Mouse (Mus musculus) forebrain, embryonic 13.5 days (tissue): Measurements from ENCODE around the gene Homer1. TPM values are rescaled to one million over a fixed set of nuclear protein-coding genes. Genes with fewer than 3 reads are reported as not detected.

Experiments
- ATAC-seq: fragments of 200-750 bp; cut with Nextera tagmentation; 2 replicates; pipeline ENCODE4 v1.8.0; 2017
- H3K27ac ChIP-seq: fragments of 300-500 bp; sonication (generic); 2 replicates; pipeline ENCODE4 v1.5.1; 2015; ENCODE audit warnings: inconsistent platforms, mild to moderate bottlenecking, moderate library complexity
- H3K27me3 ChIP-seq: fragments of 300-500 bp; sonication (generic); 2 replicates; pipeline ENCODE4 v1.6.1; 2015; ENCODE audit warnings: mild to moderate bottlenecking, inconsistent platforms
- H3K36me3 ChIP-seq: fragments of 300-500 bp; sonication (generic); 2 replicates; pipeline ENCODE4 v1.6.1; 2015; ENCODE audit warnings: mild to moderate bottlenecking, inconsistent platforms; ENCODE audit not compliant: poor library complexity, severe bottlenecking
- H3K4me1 ChIP-seq: fragments of 300-500 bp; sonication (generic); 2 replicates; pipeline ENCODE4 v1.6.1; 2015; ENCODE audit warnings: inconsistent platforms
- H3K4me2 ChIP-seq: fragments of 300-500 bp; sonication (generic); 2 replicates; pipeline ENCODE4 v1.6.1; 2015; ENCODE audit warnings: inconsistent platforms, mild to moderate bottlenecking, moderate library complexity
- H3K4me3 ChIP-seq: fragments of 300-500 bp; sonication (generic); 2 replicates; pipeline ENCODE4 v1.5.1; 2015; ENCODE audit warnings: mild to moderate bottlenecking, inconsistent platforms
- H3K9ac ChIP-seq: fragments of 300-500 bp; sonication (generic); 2 replicates; pipeline ENCODE4 v1.6.1; 2015; ENCODE audit warnings: mild to moderate bottlenecking, inconsistent platforms
- H3K9me3 ChIP-seq: fragments of 300-500 bp; sonication (generic); replicated peaks from 2 replicates; pipeline ENCODE4 v1.6.1; 2016; ENCODE audit warnings: inconsistent platforms
- WGBS: fragments of 180-500 bp; shearing (Covaris S2); methylation state at CpG from one replicate; pipeline ENCODE4 v1.1.7; 2015; 5-methylcytosine and 5-hydroxymethylcytosine counted together
- polyA plus RNA-seq: library from polyadenylated mRNA; unstranded; fragments of >200 nt; fragmentation: Nextera tagmentation; extraction: Ambion mirVana; gene quantifications from 2 replicates; pipeline ENCODE4 v1.2.1, GENCODE M21; 2015

The Homer1 gene
- polyA plus RNA-seq, 1 experiment from 2014 or later, result 9.9 TPM

DNA sequence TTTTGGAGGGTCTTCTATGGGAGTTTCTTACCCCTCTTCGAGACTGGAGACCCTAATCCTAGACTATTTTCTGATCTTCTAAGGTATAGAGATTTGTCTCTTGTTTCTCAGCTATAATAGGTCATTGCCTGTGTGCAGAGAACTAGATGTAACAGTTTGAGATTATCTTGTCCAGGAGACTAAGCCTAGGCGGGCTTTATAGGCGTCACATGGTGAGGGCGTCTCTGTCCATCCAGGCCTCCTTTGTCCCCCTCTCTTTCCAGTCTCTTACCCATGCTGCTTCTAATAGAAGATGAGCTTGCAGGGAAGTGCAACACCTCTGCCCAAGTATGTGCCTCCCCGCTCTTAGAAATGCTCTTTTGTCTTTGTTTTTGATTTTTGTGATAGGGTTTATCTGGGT lies 83.7 kb downstream of the Homer1 start:
- no peak overlapping the region for H3K27ac ChIP-seq
- H3K36me3 ChIP-seq, result no peaks in the 10 kb centered on the region
- H3K4me3 ChIP-seq, result no peak overlapping the region
- no peaks in the 10 kb centered on the region for H3K4me1 ChIP-seq
- ATAC-seq, result no peak
- no peaks in the 10 kb centered on the region for H3K9me3 ChIP-seq
- H3K9ac ChIP-seq, result no peak overlapping the region
- 89% methylated on average over 5 of the region's 5 CpGs for WGBS
- H3K27me3 ChIP-seq, result no peaks in the 10 kb centered on the region
- no peak overlapping the region for H3K4me2 ChIP-seq

- Histone ChIP-seq H3K4me1 (no peaks in the 10 kb centered on the region), H3K9ac (no peak overlapping the region), H3K4me2 (no peak overlapping the region), H3K27me3 (no peaks in the 10 kb centered on the region), H3K36me3 (no peaks in the 10 kb centered on the region), H3K9me3 (no peaks in the 10 kb centered on the region), H3K4me3 (no peak overlapping the region), H3K27ac (no peak overlapping the region)
- no peak for ATAC-seq
- WGBS, result 95% methylated on average over 2 of the region's 2 CpGs
These were observed 84.2 kb downstream of the Homer1 start for GRCm38 (mm10) chr13:93383620-93384019.

- Histone ChIP-seq H3K36me3 (no peaks in the 10 kb centered on the region), H3K27me3 (no peaks in the 10 kb centered on the region), H3K27ac (no peak overlapping the region), H3K4me1 (no peaks in the 10 kb centered on the region), H3K4me3 (no peak overlapping the region), H3K9ac (no peak overlapping the region), H3K4me2 (no peak overlapping the region), H3K9me3 (no peaks in the 10 kb centered on the region)
- ATAC-seq, result no peak
- WGBS, result 89% methylated on average over 1 of the region's 1 CpGs
These were observed 85.0 kb downstream of the Homer1 start for GRCm38 (mm10) chr13:93384481-93384880.

GRCm38 (mm10) chr13:93385147-93385546 lies 85.7 kb downstream of the Homer1 start:
- no peaks in the 10 kb centered on the region for H3K36me3 ChIP-seq
- H3K27ac ChIP-seq, result no peak overlapping the region
- H3K9me3 ChIP-seq, result no peaks in the 10 kb centered on the region
- H3K9ac ChIP-seq, result no peak overlapping the region
- WGBS, result 87% methylated on average over 1 of the region's 1 CpGs
- H3K4me1 ChIP-seq, result no peaks in the 10 kb centered on the region
- H3K4me2 ChIP-seq, result no peak overlapping the region
- no peaks in the 10 kb centered on the region for H3K27me3 ChIP-seq
- ATAC-seq, result no peak
- no peak overlapping the region for H3K4me3 ChIP-seq

- H3K27ac ChIP-seq, result no peak overlapping the region
- no peak for ATAC-seq
- WGBS, result 74% methylated on average over 5 of the region's 5 CpGs
- no peaks in the 10 kb centered on the region for H3K27me3 ChIP-seq
- H3K9ac ChIP-seq, result no peak overlapping the region
- H3K4me1 ChIP-seq, result no peaks in the 10 kb centered on the region
- H3K36me3 ChIP-seq, result peaks cover 4% of the 10 kb centered on the region; the same call in 1 of the 2 replicates
- H3K9me3 ChIP-seq, result no peaks in the 10 kb centered on the region
- no peak overlapping the region for H3K4me2 ChIP-seq
- no peak overlapping the region for H3K4me3 ChIP-seq
These were observed 88.0 kb downstream of the Homer1 start for GRCm38 (mm10) chr13:93387440-93387839.

DNA sequence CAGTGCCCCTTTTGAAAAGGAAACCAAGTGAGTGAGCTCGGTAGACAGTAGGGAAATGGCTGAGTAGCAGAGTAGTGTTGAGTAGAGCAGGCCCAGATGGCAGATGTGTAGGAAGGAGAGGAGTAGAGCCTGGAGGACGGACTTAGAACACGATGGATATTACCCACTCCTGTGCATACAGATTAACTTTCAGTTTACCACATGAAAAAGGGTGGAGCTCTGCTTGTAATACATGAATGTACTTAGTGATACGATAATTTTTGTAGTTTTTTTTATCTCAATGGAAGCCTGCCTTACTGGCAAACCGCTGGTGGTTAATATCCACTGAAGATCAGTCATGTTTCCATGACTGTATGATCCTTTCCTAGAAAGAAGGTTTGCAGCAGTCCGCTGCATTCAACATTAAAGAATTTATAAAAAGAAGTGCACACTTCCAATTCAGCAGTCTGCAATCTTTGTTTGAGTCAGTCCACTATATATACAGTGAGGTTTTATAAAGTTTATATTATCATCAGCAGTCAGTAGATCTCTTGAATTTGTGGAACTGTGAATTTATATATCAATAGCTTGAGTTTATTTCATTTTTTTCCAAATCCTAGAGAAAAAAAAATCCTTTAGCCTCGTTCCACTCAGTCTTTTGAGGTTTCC lies 89.3 kb downstream of the Homer1 start:
- Histone ChIP-seq H3K27ac (no peak overlapping the region), H3K4me3 (no peak overlapping the region), H3K4me1 (no peaks in the 10 kb centered on the region), H3K9ac (no peak overlapping the region), H3K4me2 (no peak overlapping the region), H3K36me3 (peaks cover 7% of the 10 kb centered on the region), H3K9me3 (no peaks in the 10 kb centered on the region), H3K27me3 (no peaks in the 10 kb centered on the region)
- ATAC-seq, result no peak
- 76% methylated on average over 7 of the region's 7 CpGs for WGBS

DNA sequence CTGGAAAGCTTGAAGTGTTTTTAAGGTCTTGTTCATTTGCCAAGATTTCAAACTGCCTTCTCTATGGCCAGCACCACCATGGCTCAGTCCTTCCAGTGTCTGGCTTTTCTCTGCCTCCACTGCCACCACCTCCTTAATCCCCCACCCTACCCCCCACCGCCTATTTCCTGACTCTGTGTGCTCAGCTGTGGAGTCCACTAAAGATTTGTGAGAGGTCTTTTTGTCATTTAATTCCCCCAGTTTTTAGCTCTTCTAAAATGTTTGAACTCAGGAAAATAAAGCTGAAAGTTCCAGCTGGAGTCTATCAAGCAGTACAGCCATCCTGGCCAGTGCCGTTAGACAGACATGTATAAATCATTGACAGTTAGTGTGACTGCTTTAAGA lies 89.8 kb downstream of the Homer1 start:
- Histone ChIP-seq H3K4me2 (no peak overlapping the region), H3K9ac (no peak overlapping the region), H3K4me3 (no peak overlapping the region), H3K27me3 (no peaks in the 10 kb centered on the region), H3K27ac (no peak overlapping the region), H3K9me3 (no peaks in the 10 kb centered on the region), H3K4me1 (no peaks in the 10 kb centered on the region), H3K36me3 (peaks cover 12% of the 10 kb centered on the region)
- WGBS, result 52% methylated on average over 2 of the region's 2 CpGs
- ATAC-seq, result no peak

DNA sequence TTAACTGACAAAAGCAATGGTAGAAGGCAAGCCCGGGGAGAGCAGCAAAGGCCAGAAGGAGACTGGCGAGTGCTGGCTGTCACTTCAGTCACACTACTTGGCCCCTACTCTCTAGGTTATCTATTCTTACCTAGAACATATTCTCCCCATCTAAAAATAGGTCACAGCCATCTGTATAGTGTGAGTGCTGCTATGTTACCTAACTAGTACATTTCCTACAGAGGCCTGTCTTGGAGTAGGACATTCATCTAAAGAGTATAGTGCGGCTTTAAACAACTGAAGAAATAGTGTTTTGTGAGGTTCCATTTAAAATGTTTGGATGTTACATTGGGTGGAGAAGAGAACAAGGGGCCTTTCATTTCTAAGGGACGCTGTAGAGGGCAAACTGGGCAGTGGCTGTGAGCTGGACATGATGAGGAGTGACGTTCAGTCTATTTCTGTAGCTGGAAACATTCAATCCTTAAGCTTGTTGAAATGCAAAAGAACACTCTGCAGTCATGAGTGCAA lies 100.3 kb downstream of the Homer1 start:
- no peaks in the 10 kb centered on the region for H3K27me3 ChIP-seq
- WGBS, result 90% methylated on average over 5 of the region's 5 CpGs
- no peak for ATAC-seq
- H3K27ac ChIP-seq, result no peak overlapping the region
- H3K36me3 ChIP-seq, result peaks cover 35% of the 10 kb centered on the region
- no peaks in the 10 kb centered on the region for H3K9me3 ChIP-seq
- H3K4me3 ChIP-seq, result no peak overlapping the region
- H3K9ac ChIP-seq, result no peak overlapping the region
- H3K4me2 ChIP-seq, result no peak overlapping the region
- no peaks in the 10 kb centered on the region for H3K4me1 ChIP-seq

- no peak overlapping the region for H3K9ac ChIP-seq
- H3K36me3 ChIP-seq, result peaks cover 24% of the 10 kb centered on the region
- no peaks in the 10 kb centered on the region for H3K4me1 ChIP-seq
- no peak overlapping the region for H3K27ac ChIP-seq
- WGBS, result 94% methylated on average over 7 of the region's 7 CpGs
- no peaks in the 10 kb centered on the region for H3K27me3 ChIP-seq
- no peaks in the 10 kb centered on the region for H3K9me3 ChIP-seq
- no peak overlapping the region for H3K4me3 ChIP-seq
- ATAC-seq, result no peak
- H3K4me2 ChIP-seq, result no peak overlapping the region
These were observed 102.5 kb downstream of the Homer1 start for GRCm38 (mm10) chr13:93401947-93402346.

DNA sequence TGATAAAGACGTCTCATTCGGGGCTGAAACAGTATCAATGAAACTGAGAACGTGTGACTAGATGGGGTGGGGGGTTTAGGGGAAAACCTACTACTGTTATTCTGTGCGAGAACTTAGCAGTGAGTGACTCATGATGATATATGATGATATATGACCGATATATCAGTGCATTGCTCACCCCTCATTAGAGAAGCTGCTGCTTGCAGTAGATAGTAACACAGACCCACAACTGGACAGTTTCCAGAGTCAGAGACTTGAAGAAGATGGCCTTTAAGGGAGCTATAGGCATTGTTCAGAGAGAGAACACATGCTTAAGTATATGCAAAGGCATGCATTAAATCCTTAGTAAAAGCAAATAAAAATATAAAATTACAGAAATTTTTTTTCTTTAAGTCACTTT lies 107.4 kb downstream of the Homer1 start:
- H3K9me3 ChIP-seq, result no peaks in the 10 kb centered on the region
- no peak overlapping the region for H3K27ac ChIP-seq
- H3K36me3 ChIP-seq, result peaks cover 10% of the 10 kb centered on the region
- ATAC-seq, result no peak
- no peak overlapping the region for H3K4me2 ChIP-seq
- WGBS, result 90% methylated on average over 5 of the region's 5 CpGs
- no peak overlapping the region for H3K4me3 ChIP-seq
- H3K27me3 ChIP-seq, result no peaks in the 10 kb centered on the region
- no peaks in the 10 kb centered on the region for H3K4me1 ChIP-seq
- H3K9ac ChIP-seq, result no peak overlapping the region

GRCm38 (mm10) chr13:93410343-93410742 lies 110.9 kb downstream of the Homer1 start:
- ATAC-seq, result no peak
- Histone ChIP-seq H3K4me2 (no peak overlapping the region), H3K27me3 (no peaks in the 10 kb centered on the region), H3K9ac (no peak overlapping the region), H3K4me1 (no peaks in the 10 kb centered on the region), H3K27ac (no peak overlapping the region), H3K9me3 (no peaks in the 10 kb centered on the region), H3K36me3 (peaks cover 4% of the 10 kb centered on the region; the same call in 1 of the 2 replicates), H3K4me3 (no peak overlapping the region)
- 93% methylated on average over 4 of the region's 4 CpGs for WGBS

GRCm38 (mm10) chr13:93415055-93415454 lies 115.6 kb downstream of the Homer1 start:
- Histone ChIP-seq H3K4me2 (no peak overlapping the region), H3K9me3 (no peaks in the 10 kb centered on the region), H3K27ac (no peak overlapping the region), H3K4me3 (no peak overlapping the region), H3K4me1 (peaks cover 4% of the 10 kb centered on the region), H3K27me3 (no peaks in the 10 kb centered on the region), H3K9ac (no peak overlapping the region), H3K36me3 (no peaks in the 10 kb centered on the region)
- WGBS, result 94% methylated on average over 5 of the region's 5 CpGs
- ATAC-seq, result no peak

GRCm38 (mm10) chr13:93418292-93418691 lies 118.9 kb downstream of the Homer1 start:
- ATAC-seq, result no peak
- WGBS, result 85% methylated on average over 2 of the region's 2 CpGs
- H3K4me3 ChIP-seq, result no peak overlapping the region

More at GRCm38 (mm10) chr13:93418292-93418691, 118.9 kb downstream of the Homer1 start:
- peaks cover 4% of the 10 kb centered on the region for H3K4me1 ChIP-seq
- no peak overlapping the region for H3K4me2 ChIP-seq
- H3K27me3 ChIP-seq, result no peaks in the 10 kb centered on the region
- no peak overlapping the region for H3K27ac ChIP-seq
- no peaks in the 10 kb centered on the region for H3K36me3 ChIP-seq
- H3K9ac ChIP-seq, result no peak overlapping the region
- no peaks in the 10 kb centered on the region for H3K9me3 ChIP-seq
